Mouse (Mus musculus) liver, embryonic 14.5 days (tissue): Measurements from ENCODE around the gene Map3k5.

Experiments
- CTCF ChIP-seq: IDR thresholded peaks from 2 replicates; pipeline ENCODE4 v1.5.1; 2016; ENCODE audit warnings: antibody characterized with exemption, low read depth, control low read depth
- EP300 ChIP-seq: IDR thresholded peaks from 2 replicates; pipeline ENCODE4 v1.6.1; 2016; ENCODE audit warnings: antibody characterized with exemption, low read depth

DNA sequence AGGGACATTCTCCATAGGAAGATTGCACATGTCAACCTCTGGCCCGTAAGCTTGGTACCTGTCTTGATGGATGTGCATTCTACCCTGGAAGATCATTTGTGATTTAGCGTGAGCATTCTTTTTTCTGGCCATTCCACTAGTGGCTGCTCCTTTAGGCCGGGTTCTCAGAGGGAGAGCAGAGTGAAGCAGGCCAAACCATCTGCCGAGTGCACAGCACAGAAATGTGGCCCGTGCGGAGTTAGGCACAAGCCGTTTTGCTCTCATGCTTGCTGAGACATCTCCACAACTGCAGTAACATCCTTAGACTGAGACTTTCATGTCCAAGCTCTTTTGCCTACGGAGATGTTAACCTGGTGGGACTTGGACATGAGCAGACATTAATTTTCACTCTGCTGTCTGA is 107.8 kb downstream of the Map3k5 start:
- TF ChIP-seq CTCF: no peak
- TF ChIP-seq EP300: no peak
